Mouse (Mus musculus) layer of hippocampus, adult 9-11 months (tissue): ENCODE results near the gene Cramp1l.
"Not testable (repeated sequence)": the region's sequence is repeated elsewhere in the genome, so short reads cannot be mapped to it uniquely, and the experiment has no call there.

Experiments used
- DNase-seq: peaks from one replicate; pipeline ENCODE4 v3.0.0; 2022

Cramp1l gene

GRCm38 (mm10) chr17:24953291-24953690 lies 62.3 kb downstream of the Cramp1l start:
- no peak for DNase-seq

GRCm38 (mm10) chr17:24950671-24951070 lies 64.9 kb downstream of the Cramp1l start:
- DNase-seq = no peak

- DNase-seq = no peak
These were observed 67.4 kb downstream of the Cramp1l start for GRCm38 (mm10) chr17:24948204-24948603.

GRCm38 (mm10) chr17:24943589-24943988 lies 72.0 kb downstream of the Cramp1l start:
- not testable (repeated sequence) for DNase-seq

GRCm38 (mm10) chr17:24943036-24943435 lies 72.6 kb downstream of the Cramp1l start:
- peak; percentile 23 for DNase-seq

GRCm38 (mm10) chr17:24942453-24942852 lies 73.1 kb downstream of the Cramp1l start:
- peak; percentile 25 for DNase-seq

GRCm38 (mm10) chr17:24937266-24937665 lies 78.3 kb downstream of the Cramp1l start:
- DNase-seq = no peak

- peak; percentile 95 for DNase-seq
These were observed 79.0 kb downstream of the Cramp1l start, which contains the start of gene Mapk8ip3 for GRCm38 (mm10) chr17:24936259-24937237. Gene Mapk8ip3 (minus strand): TSS chr17:24936977.

GRCm38 (mm10) chr17:24935666-24936065 lies 79.9 kb downstream of the Cramp1l start:
- no peak for DNase-seq

- DNase-seq = no peak
These were observed 80.7 kb downstream of the Cramp1l start for GRCm38 (mm10) chr17:24934926-24935325.

- no peak for DNase-seq
These were observed 82.4 kb downstream of the Cramp1l start for GRCm38 (mm10) chr17:24933163-24933562.

GRCm38 (mm10) chr17:24932431-24932830 lies 83.2 kb downstream of the Cramp1l start:
- DNase-seq = no peak

- no peak for DNase-seq
These were observed 86.1 kb downstream of the Cramp1l start for GRCm38 (mm10) chr17:24929506-24929905.

- no peak for DNase-seq
These were observed 92.3 kb downstream of the Cramp1l start for GRCm38 (mm10) chr17:24923246-24923645.

GRCm38 (mm10) chr17:24913984-24914383 lies 101.6 kb downstream of the Cramp1l start:
- no peak for DNase-seq
